Mouse (Mus musculus) adrenal gland, postnatal 4 days (tissue): ENCODE measurements around the gene Ptpa. TPM values are rescaled to one million over a fixed set of nuclear protein-coding genes. Genes with fewer than 3 reads are reported as not detected.
A peak's percentile ranks its signal among the peaks of the same experiment; 100 is the strongest.

Source experiments
- DNase-seq, 2 experiments: peaks; one replicate each; pipeline ENCODE4 v3.0.0; 2021 to 2022; ENCODE audit warnings: low spot score in 2 of 2, mixed read lengths in 2 of 2
- total RNA-seq, 2 experiments: library from RNA; stranded (reverse); gene quantifications; 2 replicates each; pipeline ENCODE4 v1.2.3; 2021

Gene Ptpa
- total RNA-seq, 2 experiments from 2014 or later = 165 to 169 TPM

DNA sequence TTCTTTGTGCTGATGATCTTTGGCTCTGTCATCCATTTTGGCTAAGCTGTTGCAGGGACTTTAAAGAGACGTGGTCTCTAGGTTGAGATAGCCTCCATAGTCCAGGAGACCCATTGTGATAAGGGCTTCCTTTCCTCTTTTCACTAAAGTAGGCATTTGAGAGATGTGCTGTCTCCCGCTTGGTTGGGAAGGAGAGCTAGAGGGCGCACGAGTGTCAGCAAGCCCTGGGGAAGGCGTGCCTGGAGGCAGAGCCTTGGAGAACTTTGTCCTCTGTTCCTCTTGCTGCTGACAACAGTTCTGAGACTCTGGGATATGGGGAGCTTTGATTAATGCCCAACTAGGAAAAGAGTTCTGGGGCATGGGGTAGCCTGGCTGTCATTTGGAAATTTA is 20.3 kb downstream of the Ptpa start:
- DNase-seq = no peak

DNA sequence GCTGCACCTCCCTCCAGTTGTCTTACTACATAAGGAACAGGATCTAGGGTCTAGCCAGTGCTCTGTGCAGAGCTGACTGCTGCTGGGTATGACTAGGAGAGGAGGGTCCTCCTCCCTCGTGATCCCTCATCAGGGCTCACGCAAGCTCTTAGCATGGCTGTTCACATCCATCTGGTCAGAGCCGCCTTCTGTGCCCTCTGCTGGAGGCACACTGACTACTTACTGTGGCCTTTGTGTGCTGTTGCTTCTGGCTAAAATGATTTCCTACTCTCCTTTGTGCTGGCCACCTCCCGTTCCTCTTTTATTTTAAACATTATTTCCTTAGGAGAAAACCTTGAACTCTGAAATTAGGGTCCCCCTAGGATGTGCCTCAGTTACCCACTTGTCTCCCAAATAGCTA is 21.0 kb downstream of the Ptpa start:
- DNase-seq = no peak

DNA sequence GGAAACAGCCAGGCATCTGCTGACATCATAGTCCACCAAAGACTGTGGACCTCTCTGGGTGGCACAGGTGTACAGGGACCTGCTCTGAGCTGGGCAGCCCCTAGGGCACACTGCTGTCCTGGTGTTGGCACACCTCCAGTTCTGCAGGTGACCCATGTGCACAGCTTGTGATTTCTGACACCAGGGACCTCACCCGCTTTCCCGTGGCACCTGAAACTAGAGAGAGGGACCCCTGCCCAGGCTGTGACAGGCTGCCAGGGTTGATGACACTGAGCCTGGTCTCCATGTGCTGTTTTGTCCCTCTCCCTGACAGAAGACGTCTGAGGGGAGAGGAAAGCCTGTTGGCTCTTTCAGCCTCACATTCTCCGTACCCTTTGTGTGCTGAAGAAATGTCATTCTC is 22.0 kb downstream of the Ptpa start:
- DNase-seq = no peak

DNA sequence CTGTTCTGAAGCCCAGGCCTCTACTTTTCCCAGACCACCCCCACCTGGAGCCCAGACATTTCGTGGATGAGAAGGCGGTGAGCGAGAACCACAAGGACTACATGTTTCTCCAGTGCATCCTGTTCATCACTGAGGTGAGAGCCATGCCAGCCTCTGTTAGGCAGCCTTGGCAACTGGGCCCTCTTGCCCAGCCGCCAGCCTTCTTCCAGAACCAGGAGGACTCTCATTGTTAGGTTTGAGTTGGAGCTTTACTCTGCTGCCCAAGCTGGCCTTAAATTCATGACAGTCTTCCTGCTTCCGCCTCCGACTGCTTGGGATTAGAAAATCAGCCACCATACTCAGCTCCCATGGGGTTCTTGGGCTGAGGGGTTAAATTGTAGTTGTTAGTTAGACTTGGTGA is 23.8 kb downstream of the Ptpa start:
- no peak for DNase-seq

DNA sequence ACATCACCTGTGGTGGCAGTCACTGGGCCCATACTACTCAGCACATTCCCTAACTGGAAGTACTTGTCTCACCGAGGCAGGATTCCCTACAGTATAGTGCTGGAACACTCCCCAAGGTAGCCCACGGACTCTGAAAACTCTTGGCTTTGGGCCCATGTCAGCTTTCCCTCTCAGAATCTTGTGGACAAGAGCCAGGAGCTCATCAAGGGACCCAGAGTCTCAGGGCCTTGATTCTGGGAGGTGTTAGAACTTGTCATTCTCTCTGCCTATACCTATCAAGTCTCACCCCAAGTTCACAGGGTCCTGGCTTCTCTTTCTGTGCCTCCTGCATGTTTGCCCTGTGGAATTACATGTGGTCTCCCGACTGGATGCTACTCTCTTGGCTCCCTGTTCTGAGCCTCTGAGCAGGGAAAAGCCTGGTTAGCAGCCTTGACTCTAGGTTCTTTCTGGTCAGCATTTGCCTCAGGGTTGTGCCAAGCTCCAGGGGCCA is 24.4 kb downstream of the Ptpa start:
- DNase-seq = no peak

DNA sequence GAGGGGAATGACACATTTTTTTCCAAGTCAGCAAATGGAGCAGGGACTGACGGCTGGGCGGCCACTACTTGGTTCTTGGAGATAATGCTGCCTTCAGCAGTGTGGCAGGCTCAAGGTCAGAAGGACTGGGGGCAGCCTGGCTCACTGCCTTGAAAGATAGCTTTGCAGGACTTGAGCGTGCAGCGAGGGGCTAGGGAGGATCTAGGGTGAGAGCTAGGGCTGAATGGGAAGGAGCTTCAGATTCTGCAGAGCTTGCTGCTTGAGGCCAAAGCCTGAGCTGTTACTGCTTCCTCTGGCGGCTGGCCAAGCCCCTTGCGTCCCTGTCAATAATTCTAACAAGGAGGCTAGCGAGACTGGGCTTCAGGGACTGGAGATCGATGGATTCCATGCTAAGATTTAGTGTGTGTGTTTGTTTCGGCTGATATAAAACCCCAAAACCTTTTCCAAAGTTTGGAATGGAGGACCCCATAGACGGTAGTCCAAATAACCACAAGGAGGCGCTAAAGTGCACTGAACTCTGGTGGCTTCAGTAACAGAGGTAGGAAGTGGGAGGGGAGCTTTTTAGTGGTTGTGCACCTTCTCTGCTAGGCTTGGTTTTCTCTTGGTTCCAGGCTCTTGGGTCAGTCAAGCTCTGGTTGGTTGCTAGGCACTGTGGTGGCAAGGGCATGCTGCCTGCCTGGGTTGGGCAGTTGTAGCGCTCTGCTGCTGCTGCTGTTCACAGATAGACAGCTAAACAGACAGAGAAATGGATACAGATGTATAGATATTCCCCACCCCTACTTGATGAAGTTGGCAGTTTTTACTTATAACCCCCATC is 25.1 kb downstream of the Ptpa start:
- peak; percentile 24 to 51 for DNase-seq

DNA sequence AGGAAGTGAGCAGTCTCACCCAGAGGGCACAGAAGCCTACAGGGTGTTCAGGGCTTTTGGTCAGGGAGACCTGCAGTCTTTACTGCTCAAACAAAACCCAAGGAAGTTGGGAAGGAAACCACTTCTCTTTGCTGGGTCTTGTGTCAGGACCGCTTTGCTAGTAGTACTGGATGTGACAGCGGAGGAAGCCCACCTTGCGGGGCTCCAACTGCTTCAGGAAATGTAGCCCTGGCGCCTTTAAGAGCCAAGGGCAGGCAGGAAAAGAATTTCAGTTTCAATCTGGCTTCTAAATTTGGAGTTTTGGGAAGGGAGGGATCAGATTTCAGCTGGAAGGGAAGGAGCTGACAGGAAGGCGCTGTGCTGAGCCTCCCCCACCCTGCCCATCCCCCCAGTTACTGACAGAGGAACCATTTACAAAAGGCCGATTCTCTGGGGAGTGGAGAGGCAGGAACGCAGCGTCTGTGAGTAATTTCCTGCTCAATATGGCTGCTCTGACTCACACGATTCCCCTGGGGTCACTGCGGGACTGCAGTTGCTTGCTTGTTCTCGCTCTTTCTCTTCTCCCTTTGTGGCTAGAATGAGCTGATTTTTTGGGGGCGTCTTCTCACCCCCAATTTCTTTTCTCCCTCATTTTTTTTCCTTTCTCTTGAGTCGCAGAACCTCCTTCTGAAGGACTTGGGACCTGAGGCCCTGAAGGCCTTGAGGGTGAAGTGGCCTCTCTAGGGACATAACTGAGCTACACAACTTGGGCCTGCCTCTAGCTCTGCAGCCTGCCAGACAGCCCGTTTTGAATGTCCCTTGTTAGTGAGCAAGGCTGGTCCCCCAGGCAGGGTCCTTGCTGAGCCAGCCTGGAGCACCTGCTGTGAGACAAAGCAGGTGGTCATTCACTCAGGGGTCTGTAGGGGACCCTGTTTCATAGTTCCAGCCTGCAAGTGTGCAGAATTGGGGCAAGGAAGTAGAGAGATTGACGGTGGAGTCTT is 26.0 kb downstream of the Ptpa start:
- DNase-seq = peak in 1 of 2 experiments; percentile 59

DNA sequence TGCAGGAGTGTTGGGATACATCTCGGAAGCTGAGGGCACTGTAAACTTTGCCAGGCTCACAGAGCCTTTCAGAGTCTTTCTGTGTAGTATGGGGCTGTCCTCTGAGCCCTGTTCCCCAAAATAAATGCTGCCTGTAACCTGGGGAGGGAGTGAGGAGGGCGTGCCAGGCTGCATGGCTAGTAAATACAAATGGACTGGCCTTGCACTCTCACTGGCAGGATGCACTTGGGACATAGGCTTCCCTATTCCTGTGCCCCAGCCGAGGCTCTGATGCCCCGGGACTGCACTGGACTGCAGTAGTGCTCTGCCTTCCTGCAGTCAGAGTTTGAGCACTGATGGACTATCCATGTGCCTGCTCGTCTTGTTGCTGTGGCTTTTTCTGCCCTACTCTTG is 26.7 kb downstream of the Ptpa start:
- no peak for DNase-seq

DNA sequence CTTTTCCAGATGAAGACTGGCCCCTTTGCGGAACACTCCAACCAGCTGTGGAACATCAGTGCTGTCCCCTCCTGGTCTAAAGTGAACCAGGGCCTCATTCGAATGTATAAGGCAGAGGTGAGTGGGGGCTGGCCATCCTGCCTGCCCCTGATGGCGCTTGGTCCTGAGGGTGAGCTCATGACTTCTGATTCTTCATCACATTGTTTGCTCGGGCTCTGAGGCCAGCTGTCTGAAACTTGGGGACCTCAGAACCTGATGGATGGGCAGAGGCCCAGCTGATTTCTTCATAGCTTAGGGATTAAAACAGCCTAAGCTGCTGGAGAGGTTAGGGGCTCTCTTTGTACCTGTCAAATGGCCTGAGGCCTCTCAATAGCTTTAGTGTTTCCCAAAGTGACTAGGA is 27.4 kb downstream of the Ptpa start:
- no peak for DNase-seq

DNA sequence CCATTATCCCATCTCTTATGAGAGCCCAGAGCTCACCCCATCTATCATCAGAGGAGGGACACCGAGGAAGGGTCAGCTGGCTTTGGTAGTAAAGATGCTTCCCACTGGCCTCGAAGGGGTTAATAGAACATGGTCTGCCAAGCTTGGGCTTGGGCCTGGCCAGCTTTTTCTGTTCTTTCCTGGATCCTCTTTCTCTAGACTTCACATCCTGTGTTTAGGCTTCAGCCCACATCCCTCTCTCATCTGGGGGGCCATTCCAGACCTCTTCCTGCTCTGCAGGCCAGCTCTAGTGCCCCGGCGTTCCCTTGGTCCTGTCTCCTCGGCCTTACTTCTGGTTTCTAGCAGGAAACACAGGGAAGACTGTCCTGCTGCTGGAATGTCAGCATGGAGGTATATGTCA is 28.2 kb downstream of the Ptpa start:
- no peak for DNase-seq

DNA sequence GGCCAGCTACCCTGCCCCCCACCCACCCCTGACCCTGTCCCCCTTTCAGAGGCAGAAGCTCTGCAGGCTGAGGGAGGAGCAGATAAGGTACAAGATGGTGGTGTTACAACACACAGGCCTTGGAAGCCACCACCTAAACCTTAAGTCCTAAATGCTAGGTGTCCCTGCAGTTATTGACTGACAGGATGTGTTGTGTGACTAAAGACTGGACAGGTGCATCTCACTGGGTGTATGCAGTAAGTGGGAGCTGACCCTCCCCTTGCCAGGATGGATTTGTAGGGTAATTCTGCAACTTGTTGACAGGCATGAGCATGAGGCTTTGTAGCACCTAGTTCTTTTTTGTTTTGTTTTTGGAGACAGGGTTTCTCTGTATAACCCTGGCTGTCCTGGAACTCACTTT is 28.6 kb downstream of the Ptpa start:
- DNase-seq = no peak

DNA sequence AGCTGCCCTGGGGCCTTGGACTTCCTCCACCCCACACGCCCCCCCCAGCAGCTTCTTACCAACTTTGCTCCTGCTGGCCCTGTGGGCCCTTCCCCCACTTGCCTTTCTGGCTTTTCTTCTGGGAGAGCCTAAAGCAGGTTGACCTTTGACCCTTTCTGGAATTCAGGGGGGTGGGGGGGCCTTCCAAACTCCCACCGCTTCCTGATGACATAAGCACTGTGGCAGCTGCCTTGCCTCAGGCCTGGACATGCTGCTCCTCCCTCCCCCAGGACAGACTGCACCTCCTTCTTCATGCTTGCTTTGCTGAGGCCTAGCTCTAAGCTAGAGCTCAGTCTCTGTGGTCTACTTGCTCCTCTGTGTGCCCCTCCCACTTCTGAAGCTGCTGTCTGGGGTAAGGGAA is 29.5 kb downstream of the Ptpa start:
- DNase-seq = no peak

DNA sequence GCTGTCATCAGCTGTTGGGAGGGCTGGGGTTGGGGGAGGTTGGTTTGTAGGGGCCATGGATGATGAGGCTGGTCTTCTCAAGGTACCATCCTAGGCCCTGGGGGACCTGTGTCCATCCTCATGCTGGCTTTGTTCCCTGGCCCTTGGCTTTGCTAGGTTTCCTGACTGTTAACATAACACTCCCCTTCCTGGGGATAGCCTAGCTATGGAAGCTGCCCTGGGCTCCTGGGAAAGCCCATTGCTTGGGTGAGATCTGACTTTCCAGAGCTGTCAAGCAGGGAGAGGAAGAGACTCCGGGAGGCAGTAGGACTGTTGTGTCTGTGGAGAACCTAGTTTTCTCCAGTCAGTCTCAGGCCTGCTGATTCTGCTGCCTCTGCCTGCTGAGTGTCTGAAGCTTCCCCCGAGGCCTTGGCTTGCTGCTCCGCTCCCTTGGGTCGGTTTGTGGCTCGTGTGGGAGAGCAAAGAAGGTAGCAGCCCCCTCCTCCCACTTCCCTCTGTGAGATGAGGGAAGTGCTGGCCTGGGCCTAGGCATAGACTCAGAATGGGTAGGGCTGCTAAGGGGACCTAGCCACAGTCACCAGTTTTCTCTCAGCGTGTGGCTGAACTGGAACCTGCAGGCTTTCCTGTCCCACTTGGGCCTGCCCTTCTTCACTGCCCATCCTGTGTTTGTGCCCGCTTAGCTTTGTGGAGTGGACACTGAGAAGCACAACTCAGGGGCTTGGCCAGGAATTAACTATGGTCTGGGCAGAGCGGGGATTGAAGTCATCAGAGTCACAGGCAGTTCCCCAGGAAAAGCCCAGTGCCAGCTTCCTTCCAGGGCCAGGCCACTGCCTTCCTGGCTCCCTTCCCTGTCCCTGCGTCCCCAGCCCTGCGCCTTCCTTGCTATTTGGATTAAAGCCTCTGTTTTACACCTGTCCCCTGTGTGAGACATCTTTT is 31.3 kb downstream of the Ptpa start:
- DNase-seq = no peak

DNA sequence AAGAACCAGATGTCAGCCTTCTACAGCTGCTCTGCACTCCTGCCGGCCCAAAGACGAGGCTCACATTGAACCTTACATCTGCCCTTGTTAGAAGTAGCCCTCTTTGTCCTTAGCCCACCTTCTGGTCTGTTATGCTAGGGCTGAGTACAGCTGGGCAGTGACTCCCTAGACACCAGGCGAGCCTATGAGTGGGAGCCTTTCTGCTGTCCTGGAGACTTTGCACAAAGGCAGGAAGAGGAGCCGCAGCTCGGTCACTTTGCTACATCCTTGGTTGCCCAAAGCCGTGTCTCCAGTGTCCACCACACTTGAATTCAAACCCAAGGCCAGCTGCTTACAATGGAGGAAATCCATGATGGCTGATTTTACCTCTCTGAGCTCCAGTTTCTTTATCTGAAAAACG is 32.5 kb downstream of the Ptpa start:
- no peak for DNase-seq

DNA sequence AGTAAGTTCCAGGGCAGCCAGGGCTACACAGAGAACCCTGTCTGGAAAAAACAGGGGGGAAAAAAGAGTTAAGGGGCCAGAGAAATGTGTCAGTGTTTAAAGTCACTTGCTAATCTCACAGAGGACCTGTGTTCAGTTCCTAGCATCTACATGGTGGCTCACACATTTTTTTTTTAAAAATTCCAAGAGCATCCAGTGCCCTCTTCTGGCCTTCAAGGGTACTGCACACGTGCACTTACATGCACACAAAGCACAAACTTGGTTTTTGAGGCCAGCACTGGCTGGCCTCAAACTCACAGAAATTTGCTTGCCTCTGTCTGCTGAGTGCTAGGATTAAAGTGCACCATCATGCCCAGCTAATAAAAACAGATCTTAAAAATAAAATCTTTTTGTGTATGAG is 34.7 kb downstream of the Ptpa start:
- DNase-seq = no peak

DNA sequence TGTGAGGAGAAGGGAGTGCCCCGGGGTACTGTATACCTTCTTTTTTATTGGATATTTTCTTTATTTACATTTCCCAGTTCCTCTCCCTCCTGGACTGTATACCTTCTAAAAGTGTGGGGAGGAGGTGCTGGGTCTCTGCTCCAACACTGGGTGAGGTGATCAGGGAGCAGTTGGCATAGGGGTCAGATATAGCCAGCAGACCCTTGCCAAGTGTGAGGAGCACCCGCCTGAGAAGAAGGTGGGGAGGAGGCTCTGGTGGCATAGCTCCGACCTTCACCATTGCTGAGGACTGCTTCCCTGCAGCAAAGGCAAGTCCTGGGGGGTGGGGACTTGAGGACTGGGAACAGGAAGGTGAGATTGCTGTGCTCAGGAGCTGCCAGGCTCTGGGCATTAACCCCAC is 35.7 kb downstream of the Ptpa start:
- no peak for DNase-seq

DNA sequence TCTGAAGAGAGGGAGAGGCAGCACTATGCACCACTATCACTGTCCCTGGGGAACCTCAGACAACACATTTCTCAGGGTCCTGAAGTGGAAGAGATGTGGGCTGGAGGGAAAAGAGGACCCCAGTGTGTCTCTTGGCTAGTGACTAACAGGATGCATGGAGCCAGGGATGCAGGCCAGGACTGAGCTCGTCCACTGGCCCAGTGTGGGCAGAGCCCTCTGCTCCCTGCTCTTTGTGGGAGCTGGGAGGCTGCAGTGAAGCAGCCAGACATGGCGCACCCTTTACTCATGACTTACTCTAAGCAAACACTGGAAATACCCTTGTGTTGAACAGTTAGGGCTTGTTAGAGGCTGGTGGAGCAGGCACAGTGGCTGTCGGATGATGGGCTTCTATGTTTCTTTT is 37.7 kb downstream of the Ptpa start:
- DNase-seq = no peak

DNA sequence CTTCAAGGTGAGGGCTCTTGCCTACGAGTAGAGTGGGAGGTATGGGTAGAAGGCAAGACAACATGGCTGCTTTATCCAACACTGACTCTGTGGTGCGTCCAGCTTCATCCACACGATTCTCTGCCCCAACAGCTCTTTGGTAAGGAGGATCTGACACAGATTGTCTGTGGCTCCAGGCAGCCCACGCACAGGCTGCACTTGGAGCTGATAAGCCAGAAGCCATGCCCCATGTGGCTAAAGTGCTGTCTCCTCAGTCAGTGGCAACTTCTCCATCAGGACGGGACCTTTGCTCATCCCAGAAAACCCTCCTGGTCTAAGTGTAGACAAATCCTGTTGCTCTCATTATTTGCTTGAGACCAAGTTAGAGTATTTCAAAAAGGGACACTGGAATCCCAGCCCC is 38.7 kb downstream of the Ptpa start:
- no peak for DNase-seq

DNA sequence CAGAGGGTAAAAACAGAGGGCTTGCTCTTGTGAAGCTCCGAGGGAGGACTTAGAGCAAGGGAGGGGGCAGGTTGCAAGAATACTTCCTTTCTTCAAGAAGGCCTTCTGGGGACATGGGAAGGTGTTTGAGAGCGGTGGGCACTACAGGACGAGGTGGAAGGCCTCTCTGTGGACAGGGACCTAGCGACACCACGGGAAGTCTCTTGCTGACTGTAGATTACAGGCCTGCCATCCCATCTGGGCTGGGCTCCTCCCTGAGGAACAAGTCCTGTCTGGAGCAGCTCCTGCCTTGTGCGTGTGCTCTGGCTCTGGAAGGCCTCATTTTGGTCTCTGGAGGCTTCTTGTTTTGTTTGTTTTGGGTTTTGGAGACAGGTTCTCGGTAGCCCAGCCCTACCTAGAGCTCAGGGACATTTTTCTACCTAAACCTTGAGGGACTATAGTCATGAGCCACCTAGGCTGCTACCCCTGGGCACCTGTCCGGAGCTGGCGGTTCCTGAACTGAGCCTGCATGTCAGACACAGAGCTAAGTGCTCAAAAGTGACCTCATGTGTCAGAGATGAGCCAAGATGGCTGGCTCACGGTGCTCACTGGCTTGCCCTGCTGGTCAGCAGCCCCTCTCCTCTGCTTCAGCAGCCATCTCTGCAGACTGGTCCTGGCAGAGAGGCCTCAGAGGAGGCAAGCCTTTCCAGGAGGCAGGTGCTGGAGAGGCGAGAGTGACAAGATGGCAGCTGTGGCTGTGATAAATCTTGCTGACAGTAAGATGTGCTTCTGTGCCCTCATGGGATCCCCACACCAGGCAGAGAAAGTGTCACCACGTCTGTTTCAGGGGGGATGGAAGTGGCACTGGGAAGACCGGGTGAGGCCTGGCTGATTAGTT is 40.5 kb downstream of the Ptpa start:
- no peak for DNase-seq

DNA sequence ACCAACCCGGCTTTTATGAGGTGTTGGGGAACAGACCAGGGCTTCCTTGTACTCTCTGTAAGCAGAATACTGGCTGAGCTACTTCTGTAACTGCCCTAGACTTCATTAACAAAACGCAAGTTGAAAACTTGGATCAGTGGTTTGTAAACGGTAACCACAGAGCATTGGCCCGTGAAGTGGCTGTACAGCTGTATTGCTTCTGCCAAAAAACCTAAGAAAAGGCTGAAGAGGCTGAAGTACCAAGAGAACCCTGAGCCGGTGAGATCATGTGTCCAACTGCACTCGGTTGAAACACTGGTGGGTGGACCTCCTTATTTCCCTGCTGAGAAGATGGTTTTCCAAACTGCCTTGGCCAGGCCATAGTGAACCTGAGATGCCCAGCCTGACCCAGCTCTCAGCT is 42.5 kb downstream of the Ptpa start:
- DNase-seq = no peak
